Mouse (Mus musculus) limb, embryonic 10.5 days (tissue): ENCODE measurements around the gene Retsat. TPM values are rescaled to one million over a fixed set of nuclear protein-coding genes. Genes with fewer than 3 reads are reported as not detected.

Source experiments
- polyA plus RNA-seq: library from polyadenylated mRNA; unstranded; fragments of >200 nt; fragmentation: Nextera tagmentation; extraction: Ambion mirVana; gene quantifications from 2 replicates; pipeline ENCODE4 v1.2.1, GENCODE M21; 2016

The Retsat gene
- polyA plus RNA-seq, 1 experiment from 2014 or later = 10.1 TPM

Other genes starting within 250 kb of the Retsat start
- gene Tmem150a, start 243.0 kb upstream of the Retsat start, polyA plus RNA-seq = 9.9 and 10.3 TPM in 2 replicates
- gene Rnf181, start 231.5 kb upstream of the Retsat start, polyA plus RNA-seq = 109 TPM in 2 replicates
- 19.1 and 19.7 TPM in 2 replicates for gene Vamp5, start 218.0 kb upstream of the Retsat start, polyA plus RNA-seq
- gene Vamp8, start 207.8 kb upstream of the Retsat start, polyA plus RNA-seq = 67.5 and 81.7 TPM in 2 replicates
- gene Ggcx, start 184.2 kb upstream of the Retsat start, polyA plus RNA-seq = 20.2 and 25.9 TPM in 2 replicates
- 481 and 493 TPM in 2 replicates for gene Mat2a, start 158.9 kb upstream of the Retsat start, polyA plus RNA-seq
- gene Sh2d6, start 76.8 kb upstream of the Retsat start, polyA plus RNA-seq = 0.15 TPM in 1 of 2 replicates, not detected in the other
- gene Capg, start 54.1 kb upstream of the Retsat start, polyA plus RNA-seq = 20.8 and 23.3 TPM in 2 replicates
- 14.0 and 14.6 TPM in 2 replicates for gene Elmod3, start 62 bp upstream of the Retsat start, polyA plus RNA-seq
- gene Tgoln1, start 18.5 kb downstream of the Retsat start, polyA plus RNA-seq = 22.2 and 24.5 TPM in 2 replicates
- gene Tcf7l1, start 190.8 kb downstream of the Retsat start, polyA plus RNA-seq = 36.3 and 40.0 TPM in 2 replicates